Mouse (Mus musculus) stomach, postnatal 0 days (tissue): ENCODE data around the gene Gna14. TPM values are rescaled to one million over a fixed set of nuclear protein-coding genes. Genes with fewer than 3 reads are reported as not detected.

Experiments
- ATAC-seq: fragments of 200-750 bp; cut with Nextera tagmentation; 2 replicates; pipeline ENCODE4 v1.8.0; 2017; ENCODE audit not compliant: low FRiP score, low TSS enrichment
- DNase-seq: peaks from one replicate; pipeline ENCODE4 v3.0.0-alpha.2; 2016; ENCODE audit warnings: low spot score
- H3K27ac ChIP-seq: fragments of 300-500 bp; sonication (generic); replicated peaks from 2 replicates; pipeline ENCODE4 v1.5.1; 2014; ENCODE audit warnings: mild to moderate bottlenecking, control low read depth
- H3K27me3 ChIP-seq: fragments of 300-500 bp; sonication (generic); 2 replicates; pipeline ENCODE4 v1.6.1; 2014; ENCODE audit warnings: low read length; ENCODE audit not compliant: control insufficient read depth, insufficient read depth
- H3K36me3 ChIP-seq: fragments of 300-500 bp; sonication (generic); 2 replicates; pipeline ENCODE4 v1.6.1; 2014; ENCODE audit warnings: low read length, mixed read lengths; ENCODE audit not compliant: control insufficient read depth, insufficient read depth
- H3K4me1 ChIP-seq: fragments of 300-500 bp; sonication (generic); replicated peaks from 2 replicates; pipeline ENCODE4 v1.6.1; 2014; ENCODE audit warnings: antibody characterized with exemption; ENCODE audit not compliant: control insufficient read depth, insufficient read depth
- H3K4me2 ChIP-seq: fragments of 300-500 bp; sonication (generic); replicated peaks from 2 replicates; pipeline ENCODE4 v1.6.1; 2014; ENCODE audit warnings: low read depth, mild to moderate bottlenecking, control low read depth, moderate library complexity
- H3K4me3 ChIP-seq: fragments of 300-500 bp; sonication (generic); 2 replicates; pipeline ENCODE4 v1.5.1; 2014; ENCODE audit warnings: low read depth, low read length, control low read depth
- H3K9ac ChIP-seq: fragments of 300-500 bp; sonication (generic); 2 replicates; pipeline ENCODE4 v1.6.1; 2014; ENCODE audit warnings: mild to moderate bottlenecking, low read length, control low read depth, mixed read lengths
- H3K9me3 ChIP-seq: fragments of 300-500 bp; sonication (generic); 2 replicates; pipeline ENCODE4 v1.6.1; 2016; ENCODE audit warnings: low read length; ENCODE audit not compliant: control insufficient read depth
- CTCF ChIP-seq: IDR thresholded peaks from 2 replicates; pipeline ENCODE4 v1.5.1; 2016; ENCODE audit warnings: antibody characterized with exemption, low read depth, mild to moderate bottlenecking, moderate library complexity
- EP300 ChIP-seq: optimal IDR thresholded peaks from 2 replicates; pipeline ENCODE3; 2016; ENCODE audit warnings: antibody characterized with exemption
- WGBS: fragments of 180-500 bp; shearing (Covaris S2); extraction: QIAGEN DNeasy Blood & Tissue Kit; methylation state at CpG from one replicate; pipeline ENCODE4 v1.1.7; 2014; 5-methylcytosine and 5-hydroxymethylcytosine counted together
- polyA plus RNA-seq: library from polyadenylated mRNA; unstranded; fragments of >200 nt; fragmentation: Nextera tagmentation; extraction: Ambion mirVana; gene quantifications from 2 replicates; pipeline ENCODE4 v1.2.1, GENCODE M21; 2015

Gene Gna14
- polyA plus RNA-seq, 1 experiment from 2014 or later: 11.7 TPM

GRCm38 (mm10) chr19:16437170-16437483, 1.6 kb downstream of the Gna14 start:
- WGBS: 81% methylated on average over 4 of the region's 4 CpGs
- H3K4me3 ChIP-seq: peak overlapping the region; percentile 49
- H3K9ac ChIP-seq: no peak overlapping the region
- H3K27ac ChIP-seq: no peak overlapping the region; the same call in 1 of the 2 replicates
- DNase-seq (no peak), ATAC-seq (no peak)
- H3K27me3 ChIP-seq: no peaks in the 10 kb centered on the region
- peaks cover 5% of the 10 kb centered on the region; the same call in 1 of the 2 replicates for H3K4me1 ChIP-seq
- no peak for TF ChIP-seq EP300
- TF ChIP-seq CTCF: no peak
- no peaks in the 10 kb centered on the region for H3K36me3 ChIP-seq
- no peaks in the 10 kb centered on the region for H3K9me3 ChIP-seq
- peak overlapping the region; percentile 86 for H3K4me2 ChIP-seq

DNA sequence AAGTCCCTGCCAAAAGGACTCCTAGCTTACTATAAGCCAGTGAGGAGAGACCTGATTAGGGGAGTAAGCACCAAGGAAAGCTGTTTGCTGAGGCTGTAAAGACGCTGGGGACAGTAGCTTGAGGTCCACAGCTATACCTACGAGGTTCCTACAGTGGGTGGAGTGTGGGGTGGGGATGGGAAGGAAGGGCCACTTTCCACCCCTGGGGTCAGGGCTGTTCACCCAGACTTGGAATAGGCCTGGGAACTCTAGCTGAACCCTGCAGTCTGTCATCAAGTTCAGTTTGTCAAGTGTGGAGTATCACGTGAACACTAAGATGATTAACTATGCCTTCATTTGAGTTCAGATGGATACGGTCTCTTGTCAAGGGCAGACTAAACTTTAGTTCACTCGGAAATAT, 2.3 kb downstream of the Gna14 start:
- H3K27ac ChIP-seq: no peak overlapping the region

DNA sequence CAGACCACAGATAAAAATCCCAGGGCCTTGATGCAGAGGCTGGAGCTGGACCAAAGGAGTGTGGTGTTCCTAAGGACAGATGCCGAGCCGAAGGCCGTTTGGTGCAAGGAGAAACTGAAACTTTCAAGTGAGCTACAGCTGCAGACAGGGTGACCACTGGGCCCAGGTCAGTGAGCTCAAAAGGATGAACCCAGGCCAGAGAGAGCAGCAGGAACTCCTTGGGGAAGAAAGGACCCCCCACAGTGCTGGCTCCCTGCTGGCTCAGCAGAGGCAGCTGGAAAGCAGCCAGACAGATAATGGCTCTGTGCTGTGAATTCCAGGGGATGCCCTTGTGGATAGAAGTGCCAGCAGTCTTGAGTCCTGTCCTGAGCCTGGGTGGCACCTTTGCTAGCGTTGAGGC, 3.7 kb downstream of the Gna14 start:
- Histone ChIP-seq H3K4me3 (no peak overlapping the region), H3K9me3 (no peaks in the 10 kb centered on the region), H3K27ac (no peak overlapping the region), H3K36me3 (no peaks in the 10 kb centered on the region), H3K4me2 (no peak overlapping the region), H3K4me1 (peaks cover 5% of the 10 kb centered on the region; the same call in 1 of the 2 replicates), H3K27me3 (no peaks in the 10 kb centered on the region), H3K9ac (no peak overlapping the region)
- DNase-seq (no peak), ATAC-seq (no peak)
- TF ChIP-seq CTCF: no peak
- TF ChIP-seq EP300: no peak
- WGBS: 68% methylated on average over 4 of the region's 4 CpGs

More for the DNA sequence above, 2.3 kb downstream of the Gna14 start:
- Histone ChIP-seq H3K4me2 (peak overlapping the region; percentile 86; the same call in 1 of the 2 replicates), H3K27me3 (no peaks in the 10 kb centered on the region), H3K4me3 (no peak overlapping the region), H3K9me3 (no peaks in the 10 kb centered on the region), H3K4me1 (peaks cover 5% of the 10 kb centered on the region; the same call in 1 of the 2 replicates), H3K9ac (no peak overlapping the region), H3K36me3 (no peaks in the 10 kb centered on the region)
- no peak for TF ChIP-seq CTCF
- no peak for TF ChIP-seq EP300
- DNase-seq: peak; percentile 16
- ATAC-seq: no peak
- WGBS: 57% methylated on average over 5 of the region's 5 CpGs

DNA sequence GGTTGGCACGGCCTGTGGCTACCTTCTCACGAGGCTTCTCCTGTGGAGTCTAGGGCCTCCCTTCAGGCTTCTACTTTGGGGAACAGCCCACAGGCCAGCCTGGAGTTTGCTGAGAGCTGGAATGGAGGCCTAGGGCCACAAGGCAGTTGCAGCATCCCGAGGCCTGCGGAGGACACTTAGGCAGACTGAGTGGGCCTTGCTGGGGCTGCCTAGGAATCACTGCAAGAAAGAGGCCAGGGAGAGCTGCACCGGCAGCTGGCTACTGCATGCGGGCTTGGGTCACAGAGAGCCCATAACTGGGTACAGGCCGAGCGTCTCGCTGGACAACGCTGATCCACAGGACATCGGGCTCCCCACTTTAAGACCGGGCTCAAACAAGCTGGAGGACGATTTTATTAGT, 4.3 kb downstream of the Gna14 start:
- DNase-seq (no peak), ATAC-seq (no peak)
- H3K4me1 ChIP-seq: peaks cover 5% of the 10 kb centered on the region; the same call in 1 of the 2 replicates
- no peak overlapping the region for H3K4me2 ChIP-seq
- H3K27me3 ChIP-seq: no peaks in the 10 kb centered on the region
- H3K9ac ChIP-seq: no peak overlapping the region
- H3K27ac ChIP-seq: 0 out of 2 replicates have a peak overlapping the region, but pooled peaks have one; percentile 13
- no peaks in the 10 kb centered on the region for H3K36me3 ChIP-seq
- no peak overlapping the region for H3K4me3 ChIP-seq
- 71% methylated on average over 13 of the region's 13 CpGs for WGBS
- no peaks in the 10 kb centered on the region for H3K9me3 ChIP-seq
- TF ChIP-seq CTCF (no peak), EP300 (no peak)

DNA sequence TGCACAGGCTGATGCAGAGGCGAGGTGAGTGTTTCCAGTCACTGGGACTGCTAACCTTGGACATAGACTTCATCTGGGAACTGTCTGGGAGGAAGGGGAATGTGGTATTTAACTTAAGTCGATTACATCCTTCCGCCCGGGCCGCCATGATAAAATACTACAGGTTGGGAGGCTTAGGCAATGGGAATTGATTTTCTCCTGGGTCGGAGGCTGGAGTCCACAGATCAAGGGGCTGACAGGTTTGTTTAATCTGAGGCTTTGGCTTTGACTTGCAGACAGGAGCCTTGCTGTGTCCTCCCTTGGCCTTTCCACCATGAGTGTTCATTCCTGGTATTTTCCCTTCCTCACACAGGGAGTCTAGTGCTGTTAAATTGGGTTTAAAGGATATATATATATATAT, 5.8 kb downstream of the Gna14 start:
- 85% methylated on average over 6 of the region's 6 CpGs for whole genome bisulfite sequencing

GRCm38 (mm10) chr19:16443335-16443734, 7.8 kb downstream of the Gna14 start:
- no peak overlapping the region for H3K4me3 ChIP-seq
- TF ChIP-seq CTCF (no peak), EP300 (no peak)
- no peaks in the 10 kb centered on the region for H3K9me3 ChIP-seq
- WGBS: 80% methylated on average over 5 of the region's 5 CpGs
- no peak overlapping the region for H3K27ac ChIP-seq
- no peak overlapping the region for H3K9ac ChIP-seq
- H3K36me3 ChIP-seq: no peaks in the 10 kb centered on the region
- ATAC-seq (no peak), DNase-seq (no peak)
- H3K27me3 ChIP-seq: no peaks in the 10 kb centered on the region
- H3K4me2 ChIP-seq: no peak overlapping the region
- 0 out of 2 replicates have a peak, but pooled peaks cover 4% of the 10 kb centered on the region for H3K4me1 ChIP-seq

More for the DNA sequence above, 5.8 kb downstream of the Gna14 start:
- no peak overlapping the region for H3K4me2 ChIP-seq
- H3K27ac ChIP-seq: no peak overlapping the region
- no peak overlapping the region for H3K4me3 ChIP-seq
- no peaks in the 10 kb centered on the region for H3K9me3 ChIP-seq
- no peaks in the 10 kb centered on the region for H3K4me1 ChIP-seq
- H3K27me3 ChIP-seq: no peaks in the 10 kb centered on the region
- TF ChIP-seq CTCF: no peak
- TF ChIP-seq EP300: no peak
- DNase-seq (no peak), ATAC-seq (no peak)
- H3K9ac ChIP-seq: no peak overlapping the region
- H3K36me3 ChIP-seq: no peaks in the 10 kb centered on the region
